In genomic region chr8:64318524-64319219, GRCm38 (mm10) we compare ENCODE assay signal across 9 mouse cellular contexts.
DNase-seq lines count a peak whose midpoint lies in the region; ATAC-seq lines count a peak whose summit lies in the region.
"Had no signal": no experiment of that assay in that cellular context is flagged by ENCODE, and none has a peak within 500 bp of the region (broad histone marks: within the 10 kb centered on the region; RNA-seq: fewer than 3 reads in every experiment).

No protein-coding gene starts in this region.

- H3K27ac ChIP-seq in heart, embryonic 11.5 days (ENCODE audit: low read depth, low read length): no peak overlapping the region
- 0 out of 2 replicates have a peak overlapping the region, but pooled peaks have one; percentile 36 for H3K27ac ChIP-seq in forebrain, embryonic 12.5 days

- no peak for ATAC-seq in heart, embryonic 11.5 days (replicated peaks; ENCODE audit: insufficient number of reproducible peaks, low FRiP score, low TSS enrichment)
- peak; percentile 64; the same call in 1 of the 2 replicates for ATAC-seq in forebrain, embryonic 12.5 days (ENCODE audit: low FRiP score)

- no peaks in the 10 kb centered on the region for H3K27me3 ChIP-seq in heart, embryonic 11.5 days (ENCODE audit: control insufficient read depth, insufficient read depth, low read length)
- H3K27me3 ChIP-seq in forebrain, embryonic 12.5 days: peaks cover 8% of the 10 kb centered on the region

- no peak overlapping the region for H3K4me2 ChIP-seq in heart, embryonic 11.5 days
- peak overlapping the region; percentile 25 for H3K4me2 ChIP-seq in forebrain, embryonic 12.5 days

- H3K4me1 ChIP-seq in heart, embryonic 11.5 days (ENCODE audit: control insufficient read depth, insufficient read depth, low read length): 0 out of 2 replicates have a peak, but pooled peaks cover 4% of the 10 kb centered on the region
- H3K4me1 ChIP-seq in forebrain, embryonic 12.5 days: peaks cover 8% of the 10 kb centered on the region

- H3K9ac ChIP-seq in heart, embryonic 11.5 days (ENCODE audit: low read depth, low read length): no peak overlapping the region
- no peak overlapping the region for H3K9ac ChIP-seq in forebrain, embryonic 12.5 days

- H3K4me3 ChIP-seq in heart, embryonic 11.5 days (ENCODE audit: low read depth, low read length): no peak overlapping the region
- no peak overlapping the region for H3K4me3 ChIP-seq in forebrain, embryonic 12.5 days (replicated peaks)
- H3K4me3 ChIP-seq: erythroblast, embryonic 14.5 days had no signal

- intact Hi-C loops in heart, postnatal 36 days (cut with DNase I): loop anchor here (5.0 kb wide), 1 partner anchor 41 kb away; no protein-coding TSS in a partner anchor

- 75% methylated on average over 10 of the region's 10 CpGs for WGBS in heart, embryonic 11.5 days (ENCODE audit: insufficient replicate concordance)
- WGBS in forebrain, embryonic 12.5 days: 14% methylated on average over 10 of the region's 10 CpGs

- H3K9me3 ChIP-seq in heart, embryonic 11.5 days (replicated peaks; ENCODE audit: control insufficient read depth, low read length): no peaks in the 10 kb centered on the region
- no peaks in the 10 kb centered on the region for H3K9me3 ChIP-seq in forebrain, embryonic 12.5 days

- peak; percentile 51 for DNase-seq in heart, adult 8-10 months (ENCODE audit: low spot score)
- peak; percentile 7 to 13 for DNase-seq in heart, postnatal 36 days
- DNase-seq in lung, postnatal 36 days: peak; percentile 46
- no peak for DNase-seq in urinary bladder, postnatal 25 days (ENCODE audit: low spot score)
- no peak for DNase-seq in spleen, postnatal 14 days (ENCODE audit: low spot score in 2 of 2)
- DNase-seq in adrenal gland, adult 8-10 months: no peak

- H3K36me3 ChIP-seq in heart, embryonic 11.5 days (ENCODE audit: control insufficient read depth, insufficient read depth, low read length): no peaks in the 10 kb centered on the region
- H3K36me3 ChIP-seq in forebrain, embryonic 12.5 days (replicated peaks): no peaks in the 10 kb centered on the region

Comparison
In these comparisons a context has a peak if more than half of its experiments do, and no peak if none do; other contexts are left out.
1. DNase-seq: peak in heart, adult 8-10 months (single experiment), heart, postnatal 36 days (2 of 2) and lung, postnatal 36 days (single experiment); none in urinary bladder, postnatal 25 days (single experiment), spleen, postnatal 14 days (0 of 2) and adrenal gland, adult 8-10 months (single experiment).